Mouse (Mus musculus): ENCODE measurements around the gene Pced1a. TPM values are rescaled to one million over a fixed set of nuclear protein-coding genes. Genes with fewer than 3 reads are reported as not detected.

Gene Pced1a
- polyA plus RNA-seq (2012) = 0.38 and 0.42 TPM in 2 replicates

DNA sequence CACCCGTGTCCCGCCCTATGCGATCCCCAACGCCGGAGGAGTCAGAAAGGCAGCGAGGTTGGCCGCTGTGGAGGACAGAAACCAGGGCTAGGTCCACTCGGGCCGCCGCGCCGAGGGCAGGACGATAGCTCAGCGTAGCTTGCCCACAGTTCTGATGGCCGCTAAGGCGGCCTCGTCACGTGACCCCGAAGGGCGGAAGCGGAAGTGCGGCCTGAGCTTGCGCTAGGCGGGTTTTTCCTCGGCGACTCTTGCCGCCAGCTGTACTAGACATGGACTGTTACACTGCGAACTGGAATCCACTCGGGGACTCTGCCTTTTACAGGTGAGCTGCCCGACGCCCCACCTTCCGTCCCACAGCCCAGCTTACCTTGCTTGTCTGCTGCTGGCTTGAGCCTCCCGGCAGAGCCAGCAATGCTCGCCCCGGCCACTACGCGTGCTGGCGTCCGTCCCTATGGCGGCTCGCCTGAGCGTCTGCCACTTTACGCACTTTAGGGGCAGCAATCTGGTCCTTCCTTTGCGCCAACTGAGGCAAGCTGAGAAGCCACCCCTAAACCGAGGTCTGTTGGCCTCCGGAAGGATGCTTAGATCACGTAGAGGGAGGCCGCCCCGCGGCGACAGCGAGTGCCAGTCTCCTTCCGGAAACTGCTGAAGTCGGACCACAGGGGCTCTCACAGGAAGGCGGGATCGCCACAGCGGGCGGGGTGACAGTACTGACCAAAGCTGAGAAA, at the start of gene Pced1a, which contains the start of gene Vps16:
TSS of gene Pced1a (minus strand) at position 576 of the 728 bp plus-strand sequence.
TSS of gene Vps16 (plus strand) at position 214 of the 728 bp plus-strand sequence.
- H3K4me3 ChIP-seq (replicated peaks) = peak within 1 kb of the TSS; percentile 85
- no peaks in the 10 kb centered on the region for H3K27me3 ChIP-seq (ENCODE audit: control insufficient read depth)
- H3K4me1 ChIP-seq (ENCODE audit: control insufficient read depth) = peaks cover 47% of the 10 kb centered on the region
- no peak for TF ChIP-seq TAL1 (IDR thresholded peaks at IDR 0.05; ENCODE audit: low read length)
- TF ChIP-seq GATA1 (IDR thresholded peaks at IDR 0.05; ENCODE audit: low read length) = no peak
- peaks cover 20% of the 10 kb centered on the region for H3K36me3 ChIP-seq (ENCODE audit: control insufficient read depth)
- no peaks in the 10 kb centered on the region for H3K9me3 ChIP-seq (ENCODE audit: control insufficient read depth, low read length)

GRCm38 (mm10) chr2:130472908-130473510, 48.5 kb upstream of the Pced1a start:
- Histone ChIP-seq H3K9me3 (ENCODE audit: control insufficient read depth, low read length) (no peaks in the 10 kb centered on the region), H3K4me3 (replicated peaks) (no peak overlapping the region), H3K4me1 (ENCODE audit: control insufficient read depth) (peaks cover 32% of the 10 kb centered on the region), H3K27me3 (ENCODE audit: control insufficient read depth) (no peaks in the 10 kb centered on the region), H3K36me3 (ENCODE audit: control insufficient read depth) (peaks cover 11% of the 10 kb centered on the region)
- TF ChIP-seq TAL1 (IDR thresholded peaks at IDR 0.05; ENCODE audit: low read length) (no peak), GATA1 (IDR thresholded peaks at IDR 0.05; ENCODE audit: low read length) (no peak)

GRCm38 (mm10) chr2:130469935-130470334, 45.4 kb upstream of the Pced1a start:
- Histone ChIP-seq H3K4me3 (replicated peaks) (no peak overlapping the region), H3K27me3 (ENCODE audit: control insufficient read depth) (no peaks in the 10 kb centered on the region), H3K9me3 (ENCODE audit: control insufficient read depth, low read length) (no peaks in the 10 kb centered on the region), H3K4me1 (ENCODE audit: control insufficient read depth) (peaks cover 55% of the 10 kb centered on the region), H3K36me3 (ENCODE audit: control insufficient read depth) (peaks cover 6% of the 10 kb centered on the region)
- TF ChIP-seq TAL1 (IDR thresholded peaks at IDR 0.05; ENCODE audit: low read length) (peak; percentile 52; the same call in 2 of the 3 replicates), GATA1 (IDR thresholded peaks at IDR 0.05; ENCODE audit: low read length) (peak; percentile 25; the same call in 1 of the 2 replicates)

- Histone ChIP-seq H3K4me1 (ENCODE audit: control insufficient read depth) (peaks cover 58% of the 10 kb centered on the region), H3K9me3 (ENCODE audit: control insufficient read depth, low read length) (no peaks in the 10 kb centered on the region), H3K36me3 (ENCODE audit: control insufficient read depth) (peaks cover 6% of the 10 kb centered on the region), H3K27me3 (ENCODE audit: control insufficient read depth) (no peaks in the 10 kb centered on the region), H3K4me3 (replicated peaks) (no peak overlapping the region)
- TF ChIP-seq TAL1 (IDR thresholded peaks at IDR 0.05; ENCODE audit: low read length) = no peak
Observed at GRCm38 (mm10) chr2:130469366-130469765, 44.9 kb upstream of the Pced1a start.

DNA sequence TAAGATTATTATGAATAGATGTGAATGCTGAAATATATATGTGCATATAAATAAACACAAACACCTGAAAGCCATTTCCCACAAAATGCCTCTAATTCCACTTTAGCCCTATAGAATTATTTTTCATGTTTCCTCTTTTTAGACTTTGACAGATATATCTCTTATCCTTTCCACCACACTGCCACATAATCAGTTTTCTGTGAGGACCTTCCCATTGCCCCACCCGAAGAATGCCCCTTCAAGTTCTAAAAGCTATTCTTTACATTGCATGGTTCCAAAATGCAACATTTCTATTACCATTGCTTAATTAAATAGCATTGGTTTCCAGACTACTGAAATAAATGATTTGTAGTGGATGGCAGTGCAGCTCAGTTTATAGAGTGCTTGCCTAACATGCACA, 41.9 kb upstream of the Pced1a start:
- H3K9me3 ChIP-seq (ENCODE audit: control insufficient read depth, low read length) = no peaks in the 10 kb centered on the region
- TF ChIP-seq TAL1 (IDR thresholded peaks at IDR 0.05; ENCODE audit: low read length) = no peak
- TF ChIP-seq GATA1 (IDR thresholded peaks at IDR 0.05; ENCODE audit: low read length) = no peak
- H3K4me3 ChIP-seq (replicated peaks) = no peak overlapping the region
- no peaks in the 10 kb centered on the region for H3K27me3 ChIP-seq (ENCODE audit: control insufficient read depth)
- H3K4me1 ChIP-seq (ENCODE audit: control insufficient read depth) = peaks cover 68% of the 10 kb centered on the region
- peaks cover 19% of the 10 kb centered on the region for H3K36me3 ChIP-seq (ENCODE audit: control insufficient read depth)

DNA sequence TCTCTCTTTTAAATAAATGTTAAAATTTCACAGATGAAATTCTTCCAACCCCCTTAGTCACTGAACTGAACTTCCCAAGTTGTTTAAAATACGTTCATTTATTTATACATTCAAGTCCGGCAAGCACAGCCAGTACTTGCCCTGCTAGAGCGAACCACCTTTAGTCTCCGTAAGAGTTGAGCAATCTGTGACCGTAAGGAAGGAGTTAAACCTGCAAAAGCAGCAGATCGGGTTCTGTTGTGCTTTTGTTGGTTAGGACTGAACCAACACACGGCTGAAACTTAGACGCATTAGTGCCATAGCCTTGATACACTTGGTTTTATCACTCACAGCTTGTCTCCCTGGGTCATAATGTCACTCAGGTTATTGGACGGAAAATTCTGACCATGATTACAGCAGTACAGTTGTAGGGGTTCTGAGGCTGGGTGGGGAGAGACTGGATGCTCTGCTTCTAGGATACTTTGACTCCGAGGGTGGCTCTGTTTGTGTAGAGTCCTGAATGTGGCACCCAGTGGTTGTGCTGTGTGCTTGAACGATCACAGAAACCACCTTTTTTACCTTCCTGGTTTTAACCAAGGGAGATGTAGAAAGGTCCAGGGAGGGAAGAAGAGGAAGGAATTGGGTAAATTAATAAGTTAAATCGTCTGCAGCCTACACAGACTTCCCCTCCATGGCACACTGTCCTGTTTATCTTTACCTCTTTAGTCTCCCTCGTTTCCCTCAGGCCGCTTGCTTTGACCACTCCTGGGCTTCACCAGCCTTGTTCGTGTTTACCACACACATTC, 37.0 kb upstream of the Pced1a start:
- no peak for TF ChIP-seq TAL1 (IDR thresholded peaks at IDR 0.05; ENCODE audit: low read length)
- no peak for TF ChIP-seq GATA1 (IDR thresholded peaks at IDR 0.05; ENCODE audit: low read length)
- peaks cover 28% of the 10 kb centered on the region for H3K36me3 ChIP-seq (ENCODE audit: control insufficient read depth)
- peaks cover 28% of the 10 kb centered on the region for H3K4me1 ChIP-seq (ENCODE audit: control insufficient read depth)

DNA sequence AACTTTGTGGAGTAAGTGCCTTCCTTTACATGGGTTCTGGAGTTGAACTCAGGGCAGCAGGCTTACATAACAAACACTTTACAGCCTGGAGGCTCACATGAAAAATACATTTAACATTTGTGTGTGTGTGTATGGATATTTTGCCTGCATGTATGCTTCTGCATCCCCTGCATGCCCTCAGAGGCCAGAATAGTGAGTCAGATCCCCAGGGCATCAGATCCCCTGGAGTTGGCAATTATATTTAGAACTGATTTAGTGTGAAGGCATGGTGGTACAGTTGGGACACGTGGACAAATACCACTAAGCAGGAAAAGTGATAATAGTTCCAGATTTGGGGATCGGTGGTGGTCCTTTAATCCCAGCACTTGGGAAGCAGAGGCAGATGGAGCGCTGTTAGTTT, 35.1 kb upstream of the Pced1a start:
- no peaks in the 10 kb centered on the region for H3K9me3 ChIP-seq (ENCODE audit: control insufficient read depth, low read length)
- no peaks in the 10 kb centered on the region for H3K27me3 ChIP-seq (ENCODE audit: control insufficient read depth)
- no peak overlapping the region for H3K4me3 ChIP-seq (replicated peaks)
- TF ChIP-seq GATA1 (IDR thresholded peaks at IDR 0.05; ENCODE audit: low read length) (no peak), TAL1 (IDR thresholded peaks at IDR 0.05; ENCODE audit: low read length) (no peak)
- H3K4me1 ChIP-seq (ENCODE audit: control insufficient read depth) = peaks cover 21% of the 10 kb centered on the region
- H3K36me3 ChIP-seq (ENCODE audit: control insufficient read depth) = peaks cover 36% of the 10 kb centered on the region

More for the DNA sequence above, 37.0 kb upstream of the Pced1a start:
- Histone ChIP-seq H3K4me3 (replicated peaks) (no peak overlapping the region), H3K27me3 (ENCODE audit: control insufficient read depth) (no peaks in the 10 kb centered on the region), H3K9me3 (ENCODE audit: control insufficient read depth, low read length) (no peaks in the 10 kb centered on the region)

DNA sequence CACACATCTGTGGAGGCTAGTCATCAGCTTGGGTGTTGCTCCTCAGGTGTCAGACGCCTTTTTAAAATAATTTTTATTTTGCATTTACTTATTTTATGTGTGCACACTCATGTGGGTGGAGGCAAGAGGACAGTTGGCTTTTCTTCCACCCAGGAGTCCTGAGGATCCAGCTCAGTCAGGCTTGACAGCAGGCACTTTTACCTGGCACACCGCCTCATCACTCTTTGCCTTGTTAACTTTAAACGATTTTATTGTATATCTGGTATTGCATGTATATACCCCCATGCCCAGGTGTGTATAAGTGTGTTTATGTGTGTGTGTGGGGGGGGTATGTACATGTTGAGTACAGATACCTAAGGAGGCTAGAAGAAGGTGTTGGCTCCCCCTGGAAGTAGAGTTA, 33.4 kb upstream of the Pced1a start:
- peaks cover 20% of the 10 kb centered on the region for H3K4me1 ChIP-seq (ENCODE audit: control insufficient read depth)
- no peak for TF ChIP-seq TAL1 (IDR thresholded peaks at IDR 0.05; ENCODE audit: low read length)
- TF ChIP-seq GATA1 (IDR thresholded peaks at IDR 0.05; ENCODE audit: low read length) = no peak
- no peaks in the 10 kb centered on the region for H3K27me3 ChIP-seq (ENCODE audit: control insufficient read depth)
- peaks cover 30% of the 10 kb centered on the region for H3K36me3 ChIP-seq (ENCODE audit: control insufficient read depth)
- H3K4me3 ChIP-seq (replicated peaks) = no peak overlapping the region
- no peaks in the 10 kb centered on the region for H3K9me3 ChIP-seq (ENCODE audit: control insufficient read depth, low read length)

All from erythroblast, embryonic 14.5 days (primary cell).